Mouse (Mus musculus): Measurements from ENCODE around the gene Trim66.

DNA sequence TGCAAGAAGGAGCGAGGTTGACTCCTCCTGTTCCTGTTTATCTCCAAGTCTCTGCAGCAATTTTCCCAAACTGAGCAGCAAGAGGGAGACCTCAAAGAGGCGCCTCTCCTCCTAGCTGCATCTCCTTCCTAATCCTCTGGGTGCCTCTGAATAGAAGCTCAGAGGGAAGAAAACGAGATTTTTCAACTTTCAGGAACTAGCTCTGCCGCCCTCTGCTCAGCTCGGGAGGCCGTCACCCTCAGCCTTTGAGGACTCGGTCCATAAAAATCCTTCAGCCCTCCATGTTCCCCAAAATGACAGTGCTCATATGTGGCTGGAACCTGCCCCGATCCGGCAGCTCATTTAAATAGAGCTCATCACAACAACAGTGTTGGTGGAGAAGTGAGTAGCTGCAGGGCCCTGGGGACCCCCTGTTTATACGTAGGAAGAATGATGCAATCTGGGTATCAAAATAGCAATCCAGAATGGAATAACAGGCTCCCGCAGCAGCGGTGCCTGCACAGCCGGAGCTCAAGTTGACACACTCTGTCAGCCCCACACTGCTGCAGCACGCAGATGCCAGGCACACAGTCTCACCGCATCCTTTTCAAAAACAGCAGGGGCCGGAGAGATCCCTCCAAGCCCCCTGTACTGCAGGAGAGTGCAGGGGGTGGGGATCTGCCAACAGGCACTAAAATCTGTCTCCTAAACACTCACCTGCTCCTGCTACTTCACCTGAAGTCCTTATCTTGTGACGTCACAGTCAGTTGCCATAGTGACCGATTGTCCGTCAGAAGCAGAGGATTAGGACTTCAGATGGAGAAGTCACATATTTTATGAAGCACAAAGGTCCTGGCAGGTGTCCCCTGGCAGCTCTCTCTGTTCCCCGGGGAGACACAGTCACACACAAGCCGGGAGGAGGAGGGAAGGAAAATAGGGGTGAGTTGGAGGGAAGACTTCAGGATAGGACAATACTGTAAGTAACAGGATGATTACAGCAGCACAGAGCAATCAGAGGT is 14.3 kb downstream of the Trim66 start:
- TF ChIP-seq CTCF (IDR thresholded peaks at IDR 0.05; ENCODE audit: control insufficient read depth, insufficient read depth, low read length) (no peak), POLR2A (IDR thresholded peaks at IDR 0.05; ENCODE audit: borderline replicate concordance, control insufficient read depth, low read depth, low read length) (no peak)

All from bone marrow, adult 2 months (tissue).